Mouse (Mus musculus): ENCODE results near the gene Slamf6. TPM values are rescaled to one million over a fixed set of nuclear protein-coding genes. Genes with fewer than 3 reads are reported as not detected.
"Not testable (repeated sequence)": the region's sequence is repeated elsewhere in the genome, so short reads cannot be mapped to it uniquely, and the experiment has no call there.

Gene Slamf6
- polyA plus RNA-seq (2014; fragmentation: Nextera tagmentation; extraction: Ambion mirVana): 0.12 and 0.14 TPM in 2 replicates

- Histone ChIP-seq H3K27me3 (ENCODE audit: control insufficient read depth, insufficient read depth, low read length) (no peaks in the 10 kb centered on the region), H3K36me3 (ENCODE audit: control insufficient read depth, insufficient read depth, low read length) (no peaks in the 10 kb centered on the region), H3K27ac (ENCODE audit: low read depth, low read length) (no peak within 1 kb of the TSS), H3K9me3 (ENCODE audit: control insufficient read depth, low read length) (no peaks in the 10 kb centered on the region), H3K4me2 (replicated peaks; ENCODE audit: low read depth, low read length) (no peak within 1 kb of the TSS), H3K9ac (ENCODE audit: low read depth, low read length) (no peak within 1 kb of the TSS), H3K4me1 (ENCODE audit: control insufficient read depth, insufficient read depth, low read length) (no peaks in the 10 kb centered on the region), H3K4me3 (ENCODE audit: low read length) (no peak within 1 kb of the TSS)
- no peak for ATAC-seq (ENCODE audit: low FRiP score, low TSS enrichment)
- WGBS: 86% methylated on average over 14 of the region's 14 CpGs
These were observed at the start of gene Slamf6 for GRCm38 (mm10) chr1:171917305-171918039. Gene Slamf6, plus strand, starts transcription at chr1:171917515.

- ATAC-seq (ENCODE audit: low FRiP score, low TSS enrichment): no peak
- Histone ChIP-seq H3K27ac (ENCODE audit: low read depth, low read length) (no peak overlapping the region), H3K4me1 (ENCODE audit: control insufficient read depth, insufficient read depth, low read length) (no peaks in the 10 kb centered on the region), H3K9me3 (ENCODE audit: control insufficient read depth, low read length) (no peaks in the 10 kb centered on the region), H3K4me3 (ENCODE audit: low read length) (no peak overlapping the region), H3K36me3 (ENCODE audit: control insufficient read depth, insufficient read depth, low read length) (no peaks in the 10 kb centered on the region), H3K9ac (ENCODE audit: low read depth, low read length) (no peak overlapping the region), H3K27me3 (ENCODE audit: control insufficient read depth, insufficient read depth, low read length) (no peaks in the 10 kb centered on the region), H3K4me2 (replicated peaks; ENCODE audit: low read depth, low read length) (no peak overlapping the region)
- WGBS: 82% methylated on average over 1 of the region's 1 CpGs
These were observed 30.3 kb upstream of the Slamf6 start for GRCm38 (mm10) chr1:171886989-171887388.

GRCm38 (mm10) chr1:171895364-171895763, 22.0 kb upstream of the Slamf6 start, which contains the start of gene Gm10521:
Gene Gm10521, plus strand, starts transcription at chr1:171895664.
- H3K27ac ChIP-seq (ENCODE audit: low read depth, low read length); H3K4me3 ChIP-seq (ENCODE audit: low read length); H3K9ac ChIP-seq (ENCODE audit: low read depth, low read length); ATAC-seq (ENCODE audit: low FRiP score, low TSS enrichment); H3K36me3 ChIP-seq (ENCODE audit: control insufficient read depth, insufficient read depth, low read length); H3K27me3 ChIP-seq (ENCODE audit: control insufficient read depth, insufficient read depth, low read length); H3K9me3 ChIP-seq (ENCODE audit: control insufficient read depth, low read length); H3K4me2 ChIP-seq (replicated peaks; ENCODE audit: low read depth, low read length); H3K4me1 ChIP-seq (ENCODE audit: control insufficient read depth, insufficient read depth, low read length): not testable (repeated sequence)
- 77% methylated on average over 5 of the region's 5 CpGs for WGBS

GRCm38 (mm10) chr1:171904011-171904410, 13.3 kb upstream of the Slamf6 start:
- WGBS: 81% methylated on average over 1 of the region's 1 CpGs
- Histone ChIP-seq H3K4me3 (ENCODE audit: low read length) (no peak overlapping the region), H3K4me2 (replicated peaks; ENCODE audit: low read depth, low read length) (no peak overlapping the region), H3K36me3 (ENCODE audit: control insufficient read depth, insufficient read depth, low read length) (no peaks in the 10 kb centered on the region), H3K27ac (ENCODE audit: low read depth, low read length) (no peak overlapping the region), H3K9ac (ENCODE audit: low read depth, low read length) (no peak overlapping the region), H3K27me3 (ENCODE audit: control insufficient read depth, insufficient read depth, low read length) (no peaks in the 10 kb centered on the region), H3K9me3 (ENCODE audit: control insufficient read depth, low read length) (no peaks in the 10 kb centered on the region), H3K4me1 (ENCODE audit: control insufficient read depth, insufficient read depth, low read length) (no peaks in the 10 kb centered on the region)
- ATAC-seq (ENCODE audit: low FRiP score, low TSS enrichment): no peak

GRCm38 (mm10) chr1:171915638-171916458, 1.5 kb upstream of the Slamf6 start:
- Histone ChIP-seq H3K27me3 (ENCODE audit: control insufficient read depth, insufficient read depth, low read length) (no peaks in the 10 kb centered on the region), H3K27ac (ENCODE audit: low read depth, low read length) (no peak overlapping the region), H3K9me3 (ENCODE audit: control insufficient read depth, low read length) (no peaks in the 10 kb centered on the region), H3K9ac (ENCODE audit: low read depth, low read length) (no peak overlapping the region), H3K36me3 (ENCODE audit: control insufficient read depth, insufficient read depth, low read length) (no peaks in the 10 kb centered on the region), H3K4me2 (replicated peaks; ENCODE audit: low read depth, low read length) (no peak overlapping the region), H3K4me3 (ENCODE audit: low read length) (no peak overlapping the region), H3K4me1 (ENCODE audit: control insufficient read depth, insufficient read depth, low read length) (no peaks in the 10 kb centered on the region)
- 83% methylated on average over 13 of the region's 13 CpGs for WGBS
- no peak for ATAC-seq (ENCODE audit: low FRiP score, low TSS enrichment)

- no peaks in the 10 kb centered on the region for H3K9me3 ChIP-seq (ENCODE audit: control insufficient read depth, low read length)
These were observed 1.0 kb downstream of the Slamf6 start for GRCm38 (mm10) chr1:171918136-171918920.

GRCm38 (mm10) chr1:171919193-171919592, 1.9 kb downstream of the Slamf6 start:
- no peaks in the 10 kb centered on the region for H3K27me3 ChIP-seq (ENCODE audit: control insufficient read depth, insufficient read depth, low read length)
- no peak overlapping the region for H3K4me3 ChIP-seq (ENCODE audit: low read length)
- H3K9me3 ChIP-seq (ENCODE audit: control insufficient read depth, low read length): no peaks in the 10 kb centered on the region
- no peaks in the 10 kb centered on the region for H3K36me3 ChIP-seq (ENCODE audit: control insufficient read depth, insufficient read depth, low read length)
- no peak overlapping the region for H3K4me2 ChIP-seq (replicated peaks; ENCODE audit: low read depth, low read length)
- peak; percentile 49; the same call in 1 of the 2 replicates for ATAC-seq (ENCODE audit: low FRiP score, low TSS enrichment)
- WGBS: 62% methylated on average over 5 of the region's 5 CpGs
- H3K4me1 ChIP-seq (ENCODE audit: control insufficient read depth, insufficient read depth, low read length): no peaks in the 10 kb centered on the region
- H3K27ac ChIP-seq (ENCODE audit: low read depth, low read length): no peak overlapping the region
- no peak overlapping the region for H3K9ac ChIP-seq (ENCODE audit: low read depth, low read length)

More at GRCm38 (mm10) chr1:171918136-171918920, 1.0 kb downstream of the Slamf6 start:
- Histone ChIP-seq H3K4me2 (replicated peaks; ENCODE audit: low read depth, low read length) (no peak overlapping the region), H3K9ac (ENCODE audit: low read depth, low read length) (no peak overlapping the region), H3K27ac (ENCODE audit: low read depth, low read length) (no peak overlapping the region), H3K4me3 (ENCODE audit: low read length) (no peak overlapping the region), H3K36me3 (ENCODE audit: control insufficient read depth, insufficient read depth, low read length) (no peaks in the 10 kb centered on the region), H3K4me1 (ENCODE audit: control insufficient read depth, insufficient read depth, low read length) (no peaks in the 10 kb centered on the region), H3K27me3 (ENCODE audit: control insufficient read depth, insufficient read depth, low read length) (no peaks in the 10 kb centered on the region)
- WGBS: 86% methylated on average over 12 of the region's 12 CpGs
- no peak for ATAC-seq (ENCODE audit: low FRiP score, low TSS enrichment)

GRCm38 (mm10) chr1:171919901-171920510, 2.7 kb downstream of the Slamf6 start:
- Histone ChIP-seq H3K27me3 (ENCODE audit: control insufficient read depth, insufficient read depth, low read length) (no peaks in the 10 kb centered on the region), H3K4me2 (replicated peaks; ENCODE audit: low read depth, low read length) (no peak overlapping the region), H3K9me3 (ENCODE audit: control insufficient read depth, low read length) (no peaks in the 10 kb centered on the region), H3K4me3 (ENCODE audit: low read length) (no peak overlapping the region), H3K27ac (ENCODE audit: low read depth, low read length) (no peak overlapping the region), H3K9ac (ENCODE audit: low read depth, low read length) (no peak overlapping the region), H3K4me1 (ENCODE audit: control insufficient read depth, insufficient read depth, low read length) (no peaks in the 10 kb centered on the region), H3K36me3 (ENCODE audit: control insufficient read depth, insufficient read depth, low read length) (no peaks in the 10 kb centered on the region)
- ATAC-seq (ENCODE audit: low FRiP score, low TSS enrichment): no peak
- 79% methylated on average over 6 of the region's 6 CpGs for WGBS

All from kidney, embryonic 14.5 days (tissue).